Mouse (Mus musculus) NIH3T3 (cell line): ENCODE measurements around the gene Map4k2.

Source experiments
- DNase-seq: peaks from one replicate; pipeline ENCODE4 v3.0.0-alpha.2; 2012; ENCODE audit warnings: low read depth

The Map4k2 gene

DNA sequence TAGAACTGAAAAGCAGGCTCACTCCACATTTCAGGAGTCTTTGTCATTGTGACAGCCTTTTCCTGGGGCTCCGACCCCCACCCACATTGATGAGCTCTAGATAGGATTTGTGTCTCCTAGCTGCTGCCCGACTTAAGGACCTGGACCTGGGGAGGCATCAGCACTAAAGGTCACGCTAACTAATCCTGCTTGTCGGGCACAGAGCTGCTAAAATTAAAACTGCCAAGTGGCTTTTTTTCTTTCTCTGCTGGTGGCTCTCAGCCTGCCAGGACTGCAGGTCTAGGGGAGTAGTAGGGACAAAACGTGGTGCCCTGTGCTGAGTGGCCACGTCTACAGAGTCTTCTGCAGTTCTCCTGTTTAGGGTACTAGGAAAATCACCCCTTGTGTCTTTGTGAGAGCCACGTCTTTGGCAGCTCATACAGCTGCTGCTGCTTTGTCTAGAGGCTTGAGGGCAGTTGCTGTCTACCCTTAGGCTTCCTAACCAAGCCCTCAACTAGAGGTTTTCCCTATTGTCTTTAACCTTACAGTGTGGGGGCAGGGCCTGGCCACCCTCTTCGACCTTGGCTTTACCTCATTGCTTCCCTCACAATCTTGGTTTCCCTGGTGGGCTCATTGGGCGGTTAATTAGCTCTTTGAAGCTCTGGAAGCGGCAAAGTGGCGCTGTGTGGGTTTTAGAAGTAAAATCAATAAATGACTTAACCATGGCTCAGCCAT is 36.5 kb downstream of the Map4k2 start:
- DNase-seq, result no peak

DNA sequence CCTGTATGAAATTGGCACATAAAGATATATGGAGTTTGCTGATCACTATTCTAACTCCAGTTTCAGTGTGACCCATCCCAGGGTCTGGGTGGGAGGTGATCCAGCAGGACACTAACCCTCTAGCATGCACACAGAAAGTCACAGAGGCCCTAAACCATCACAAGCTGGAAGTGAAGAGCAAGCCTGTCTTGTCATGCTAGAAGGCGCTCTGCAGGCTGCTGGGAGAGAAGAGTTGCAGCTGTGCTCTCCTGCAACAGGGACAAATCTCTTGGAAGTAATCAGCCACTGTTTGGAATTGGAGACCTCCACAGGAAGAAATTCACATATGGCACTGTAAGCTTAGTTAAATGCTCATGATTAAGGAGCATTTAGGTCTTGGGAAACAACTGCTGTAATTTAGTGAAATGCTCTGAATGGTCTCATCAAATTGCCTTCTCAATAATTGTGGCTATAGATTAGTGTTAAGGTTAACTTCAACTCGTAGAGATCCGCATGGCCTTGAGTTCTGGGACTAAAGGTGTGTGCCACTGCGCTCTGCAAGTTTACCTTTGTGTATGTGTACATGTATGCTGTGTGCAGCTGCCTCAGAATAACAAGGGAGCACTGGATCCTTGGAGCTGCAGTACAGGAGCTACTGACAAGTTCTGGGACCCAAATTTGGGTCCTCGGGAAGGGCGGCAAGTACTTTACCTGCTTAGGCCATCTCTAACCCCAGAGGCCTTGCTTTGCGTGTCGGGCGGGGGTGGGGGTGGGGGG is 39.7 kb downstream of the Map4k2 start:
- no peak for DNase-seq

DNA sequence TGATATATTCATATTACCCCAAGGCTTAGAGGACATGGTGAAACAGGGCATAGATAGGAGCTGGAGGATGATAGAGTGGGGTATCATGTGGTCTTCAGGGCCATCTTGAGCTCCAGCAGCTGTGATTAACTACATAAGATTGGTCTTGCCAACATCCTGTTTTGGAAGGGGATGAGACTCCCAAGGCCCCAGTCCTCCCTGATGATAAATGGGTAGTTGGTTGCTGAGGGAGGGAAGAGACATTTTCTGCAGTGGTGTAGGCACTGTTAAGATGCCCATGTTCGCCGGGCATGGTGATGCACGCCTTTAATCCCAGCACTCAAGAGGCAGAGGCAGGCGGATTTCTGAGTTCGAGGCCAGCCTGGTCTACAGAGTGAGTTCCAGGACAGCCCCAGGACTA is 40.3 kb downstream of the Map4k2 start:
- no peak for DNase-seq

DNA sequence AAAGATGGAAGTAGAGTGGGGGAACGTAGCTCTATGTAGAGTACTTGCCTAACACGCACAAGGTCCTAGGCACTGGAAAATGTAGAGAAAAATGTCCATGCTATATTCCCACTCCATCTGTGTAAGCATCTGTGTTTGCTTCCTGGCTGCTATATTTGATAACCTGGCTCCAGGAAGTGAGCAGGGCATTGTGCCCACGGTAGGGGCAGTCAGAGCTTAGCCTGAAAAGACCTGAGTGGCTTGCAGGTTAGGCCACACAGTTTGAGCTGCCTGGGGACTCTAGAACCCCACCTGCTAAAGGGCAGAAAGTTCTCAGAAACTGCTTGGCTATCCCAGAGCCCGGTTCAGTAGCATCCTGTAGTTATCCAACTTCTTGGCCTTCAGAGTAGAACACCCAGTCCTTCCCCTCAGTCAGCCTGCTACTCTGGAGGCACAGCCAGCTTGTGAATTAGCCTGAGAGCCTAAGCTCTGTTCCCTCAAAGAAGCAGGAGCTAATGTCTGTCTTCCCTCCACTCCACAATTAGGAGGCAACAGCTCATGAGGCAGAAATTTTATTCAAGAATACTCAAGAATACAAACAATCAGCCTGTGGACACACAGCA is 41.5 kb downstream of the Map4k2 start:
- DNase-seq, result no peak

DNA sequence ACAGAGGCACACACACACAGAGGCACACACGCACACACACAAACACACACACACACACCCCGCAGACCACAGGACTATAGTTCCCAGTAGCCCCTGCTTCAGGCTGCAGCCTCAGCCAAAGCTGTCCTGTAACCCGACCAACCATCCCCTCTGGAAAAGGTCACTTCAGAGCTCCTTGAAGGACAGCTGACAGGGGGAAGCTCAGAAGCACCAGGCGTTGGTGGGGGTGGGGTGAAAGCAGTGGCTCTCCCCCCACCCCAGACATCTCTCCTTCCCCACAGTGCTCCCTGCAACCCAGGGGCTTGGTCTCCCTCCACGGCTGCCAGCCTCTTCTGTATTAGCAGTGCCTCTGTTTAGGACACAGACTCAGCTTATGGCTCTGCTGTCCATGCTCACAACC is 42.5 kb downstream of the Map4k2 start:
- no peak for DNase-seq

DNA sequence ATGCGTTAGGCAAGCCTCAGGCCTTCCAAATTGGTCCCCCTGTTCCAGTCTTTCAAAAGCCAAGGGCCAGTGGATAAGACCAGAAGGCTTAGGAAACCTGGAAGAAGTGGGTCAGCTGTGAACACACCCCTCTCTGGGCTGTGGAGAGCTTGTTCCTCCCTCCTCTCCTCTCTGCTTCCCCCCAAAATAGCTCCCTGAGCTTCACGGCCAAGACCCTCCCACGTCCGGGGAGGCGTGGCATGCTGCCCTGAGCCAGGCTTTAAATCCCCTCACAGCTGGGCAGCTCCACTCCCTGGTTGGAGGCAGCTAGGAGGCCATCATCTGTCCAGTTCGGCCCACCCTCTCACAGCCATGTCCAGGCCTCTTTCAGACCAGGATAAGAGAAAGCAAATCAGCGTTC is 43.2 kb downstream of the Map4k2 start, which contains the start of gene Pygm:
Gene Pygm (plus strand): TSS at position 272 of the 400 bp plus-strand sequence.
- DNase-seq, result no peak

DNA sequence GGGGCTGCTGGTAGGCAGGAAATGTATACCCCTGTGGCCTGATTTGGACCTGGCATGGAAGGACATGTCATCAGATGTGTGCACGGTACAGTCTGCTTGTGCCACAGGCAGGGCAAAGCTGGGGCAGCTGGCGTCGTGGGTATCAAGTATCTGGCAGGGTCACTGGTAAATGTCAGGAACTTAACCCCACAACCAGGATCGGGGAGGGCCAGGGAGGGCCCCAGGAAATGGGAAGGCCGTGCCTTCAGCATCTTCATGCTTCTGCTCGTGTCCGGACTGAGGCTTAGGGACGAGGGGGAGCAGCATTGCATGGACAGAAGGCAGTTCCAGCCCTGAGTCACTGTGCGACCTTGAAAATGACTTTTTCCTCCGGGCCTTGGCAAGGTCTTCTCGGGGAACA is 44.0 kb downstream of the Map4k2 start:
- DNase-seq, result no peak

DNA sequence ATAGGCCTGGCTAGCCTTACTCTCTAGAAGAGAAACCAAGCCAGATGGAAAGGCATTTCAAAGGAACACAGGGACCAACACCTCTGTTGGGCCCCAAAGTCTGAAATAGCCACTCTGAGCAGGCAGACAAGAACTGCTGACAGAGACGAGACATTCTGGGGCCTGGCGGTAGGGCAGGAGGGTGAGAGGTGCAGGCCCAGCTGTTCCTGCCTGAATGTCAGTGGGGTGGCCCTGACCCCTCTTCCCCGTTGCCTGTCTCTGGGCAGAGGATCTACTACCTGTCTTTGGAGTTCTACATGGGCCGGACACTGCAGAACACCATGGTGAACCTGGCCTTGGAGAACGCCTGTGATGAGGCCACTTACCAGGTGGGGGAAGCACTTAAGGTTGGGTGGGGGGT is 44.5 kb downstream of the Map4k2 start:
- no peak for DNase-seq

DNA sequence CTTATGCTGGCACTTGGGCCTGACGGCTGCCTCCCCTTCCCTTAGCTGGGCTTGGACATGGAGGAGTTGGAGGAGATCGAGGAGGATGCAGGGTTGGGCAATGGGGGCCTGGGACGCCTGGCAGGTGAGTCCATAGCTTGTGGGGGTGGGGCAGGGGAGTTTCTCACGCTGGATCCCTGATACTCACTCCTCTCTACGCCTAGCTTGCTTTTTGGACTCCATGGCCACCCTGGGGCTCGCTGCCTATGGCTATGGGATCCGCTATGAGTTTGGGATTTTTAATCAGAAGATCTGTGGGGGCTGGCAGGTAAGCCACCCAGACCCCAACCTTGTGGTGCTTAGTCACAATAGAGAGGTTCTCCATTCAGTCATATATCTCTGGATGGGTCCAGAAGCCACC is 44.9 kb downstream of the Map4k2 start:
- no peak for DNase-seq

DNA sequence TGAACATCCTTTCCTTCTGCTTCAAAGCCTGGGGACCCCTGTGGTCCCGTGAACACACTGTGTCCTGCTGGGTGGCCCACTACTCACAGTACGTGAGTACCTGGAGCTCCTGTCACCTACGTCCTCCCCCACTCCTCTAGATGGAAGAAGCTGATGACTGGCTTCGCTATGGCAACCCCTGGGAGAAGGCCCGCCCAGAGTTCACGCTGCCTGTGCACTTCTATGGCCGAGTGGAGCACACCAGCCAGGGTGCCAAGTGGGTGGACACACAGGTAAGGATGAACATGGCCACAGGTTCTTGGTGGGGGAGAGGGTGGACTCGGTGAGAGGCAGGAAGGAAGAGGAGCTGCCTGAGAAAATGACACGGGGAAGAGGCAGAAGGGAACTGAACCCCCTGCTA is 45.3 kb downstream of the Map4k2 start:
- DNase-seq, result no peak

DNA sequence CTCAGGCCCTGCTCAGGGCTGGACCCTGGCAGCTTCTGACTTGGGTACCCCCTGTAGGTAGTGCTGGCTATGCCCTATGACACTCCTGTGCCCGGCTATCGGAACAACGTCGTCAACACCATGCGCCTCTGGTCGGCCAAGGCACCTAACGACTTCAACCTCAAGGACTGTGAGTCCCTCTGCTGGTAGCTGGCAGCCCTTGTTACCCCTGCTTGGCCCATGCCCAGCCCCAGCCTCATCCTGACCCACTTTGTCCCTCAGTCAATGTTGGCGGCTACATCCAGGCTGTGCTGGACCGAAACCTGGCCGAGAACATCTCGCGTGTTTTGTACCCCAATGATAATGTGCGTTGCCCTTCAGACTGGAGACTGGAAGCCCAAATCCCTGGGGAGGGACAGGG is 47.1 kb downstream of the Map4k2 start:
- no peak for DNase-seq

DNA sequence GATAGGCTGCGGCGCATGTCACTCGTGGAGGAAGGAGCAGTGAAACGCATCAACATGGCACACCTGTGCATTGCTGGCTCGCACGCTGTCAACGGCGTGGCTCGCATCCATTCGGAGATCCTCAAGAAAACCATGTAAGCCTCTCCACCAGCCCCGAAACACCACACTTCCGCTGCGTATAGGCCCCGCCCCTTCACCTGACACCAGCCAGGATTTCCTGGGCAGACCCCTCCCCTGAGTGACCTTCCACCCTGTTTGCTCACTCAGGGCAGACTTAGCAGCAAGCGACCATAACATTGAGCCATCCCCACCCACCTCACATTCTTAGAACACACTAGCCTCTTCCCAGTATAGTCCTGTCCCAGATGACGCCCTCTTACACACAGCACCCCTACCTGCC is 48.9 kb downstream of the Map4k2 start:
- no peak for DNase-seq

DNA sequence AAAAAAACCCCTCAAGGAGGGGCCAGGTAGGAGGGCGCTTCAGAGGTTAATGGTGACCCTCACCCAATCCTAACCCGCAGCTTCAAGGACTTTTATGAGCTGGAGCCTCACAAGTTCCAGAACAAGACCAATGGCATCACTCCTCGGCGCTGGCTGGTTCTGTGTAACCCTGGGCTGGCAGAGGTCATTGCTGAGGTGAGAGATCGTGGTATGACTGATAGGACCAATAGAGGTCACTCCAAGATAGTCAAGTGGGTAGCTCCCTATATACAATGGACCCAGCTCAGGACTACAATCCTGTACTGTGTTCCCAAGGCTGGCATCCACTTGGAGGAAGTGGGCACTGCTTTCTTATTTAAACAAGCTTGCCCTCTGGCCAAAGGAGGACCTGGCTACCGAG is 49.3 kb downstream of the Map4k2 start:
- DNase-seq, result no peak

DNA sequence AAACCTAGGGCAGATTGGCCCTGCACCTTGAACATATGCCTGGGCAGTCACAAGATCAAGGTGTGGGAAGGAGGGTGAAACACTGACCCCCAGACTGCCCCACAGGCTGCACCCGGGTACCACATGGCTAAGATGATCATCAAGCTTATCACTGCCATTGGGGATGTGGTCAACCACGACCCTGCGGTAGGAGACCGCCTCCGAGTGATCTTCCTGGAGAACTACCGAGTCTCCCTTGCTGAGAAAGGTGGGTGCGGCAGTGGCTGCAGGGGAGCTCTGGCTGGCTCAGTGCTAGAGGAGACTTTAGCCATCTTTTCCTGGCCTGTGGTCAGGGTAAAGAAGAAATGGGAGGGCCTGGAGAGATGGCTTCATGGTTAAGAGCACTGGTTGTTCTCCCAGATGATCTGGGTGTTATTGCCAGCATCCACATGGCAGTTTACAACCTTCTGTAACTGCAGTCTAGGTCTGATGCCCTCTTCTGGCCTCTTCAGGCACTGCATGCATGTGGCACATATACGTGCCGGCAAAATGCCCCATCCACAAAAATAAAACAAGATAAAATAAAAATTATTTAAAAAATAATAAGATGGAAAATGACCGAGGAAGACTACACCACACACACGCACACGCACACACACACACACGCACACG is 51.9 kb downstream of the Map4k2 start:
- no peak for DNase-seq

DNA sequence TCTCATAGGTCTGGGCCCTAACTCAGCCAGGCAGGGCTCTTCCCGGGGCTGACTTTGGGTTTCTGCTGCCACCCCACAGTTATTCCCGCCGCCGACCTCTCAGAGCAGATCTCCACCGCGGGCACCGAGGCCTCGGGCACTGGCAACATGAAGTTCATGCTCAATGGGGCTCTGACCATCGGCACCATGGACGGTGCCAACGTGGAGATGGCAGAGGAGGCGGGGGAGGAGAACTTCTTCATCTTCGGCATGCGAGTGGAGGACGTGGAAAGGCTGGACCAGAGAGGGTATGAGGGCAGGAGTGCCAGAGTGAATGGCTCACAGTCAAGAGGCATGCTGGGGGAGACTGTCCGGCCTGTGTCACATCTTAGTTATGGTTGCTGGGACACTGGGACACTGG is 52.7 kb downstream of the Map4k2 start:
- no peak for DNase-seq

DNA sequence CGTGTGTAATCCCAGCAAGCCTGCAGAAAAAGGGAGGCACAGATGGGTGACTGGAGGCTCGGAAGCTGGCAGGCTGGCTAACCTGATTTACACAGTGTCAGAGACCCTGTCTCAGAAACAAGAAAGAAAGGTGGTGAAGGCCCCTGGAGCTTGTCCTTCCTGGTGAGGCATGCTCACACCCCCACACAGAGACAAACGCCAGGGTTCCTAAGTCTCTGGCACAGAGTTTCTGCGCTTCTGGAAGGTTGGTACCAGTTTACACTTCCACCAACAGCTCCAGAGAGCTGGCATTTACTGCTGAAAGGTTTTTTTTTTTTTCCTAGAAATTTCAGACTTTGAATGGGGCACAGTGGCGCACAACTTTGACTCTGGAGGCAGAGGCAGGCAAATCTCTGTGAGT is 55.3 kb downstream of the Map4k2 start:
- DNase-seq, result no peak

DNA sequence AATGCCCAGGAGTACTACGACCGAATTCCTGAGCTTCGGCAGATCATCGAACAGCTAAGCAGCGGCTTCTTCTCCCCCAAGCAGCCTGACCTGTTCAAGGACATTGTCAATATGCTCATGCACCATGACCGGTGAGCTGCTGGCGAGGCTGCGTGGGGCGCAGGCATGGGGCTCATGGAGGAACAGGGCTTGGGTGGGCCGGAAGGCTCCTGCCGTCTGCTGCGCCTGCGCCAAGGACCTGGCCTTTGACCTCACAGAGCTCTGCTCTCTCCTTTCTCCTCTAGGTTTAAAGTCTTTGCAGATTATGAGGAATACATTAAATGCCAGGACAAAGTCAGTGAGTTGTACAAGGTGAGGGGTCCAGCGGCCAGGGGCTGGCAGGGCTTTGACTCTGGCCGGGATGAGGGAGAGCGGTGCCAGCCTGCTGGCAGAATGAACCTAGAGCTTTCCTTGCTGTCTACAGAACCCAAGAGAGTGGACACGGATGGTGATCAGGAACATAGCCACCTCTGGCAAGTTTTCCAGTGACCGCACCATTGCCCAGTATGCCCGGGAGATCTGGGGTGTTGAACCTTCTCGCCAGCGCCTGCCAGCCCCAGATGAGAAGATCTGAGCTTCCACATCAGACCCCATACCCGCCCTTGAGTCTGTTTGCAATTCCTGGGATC is 56.8 kb downstream of the Map4k2 start:
- DNase-seq, result no peak

DNA sequence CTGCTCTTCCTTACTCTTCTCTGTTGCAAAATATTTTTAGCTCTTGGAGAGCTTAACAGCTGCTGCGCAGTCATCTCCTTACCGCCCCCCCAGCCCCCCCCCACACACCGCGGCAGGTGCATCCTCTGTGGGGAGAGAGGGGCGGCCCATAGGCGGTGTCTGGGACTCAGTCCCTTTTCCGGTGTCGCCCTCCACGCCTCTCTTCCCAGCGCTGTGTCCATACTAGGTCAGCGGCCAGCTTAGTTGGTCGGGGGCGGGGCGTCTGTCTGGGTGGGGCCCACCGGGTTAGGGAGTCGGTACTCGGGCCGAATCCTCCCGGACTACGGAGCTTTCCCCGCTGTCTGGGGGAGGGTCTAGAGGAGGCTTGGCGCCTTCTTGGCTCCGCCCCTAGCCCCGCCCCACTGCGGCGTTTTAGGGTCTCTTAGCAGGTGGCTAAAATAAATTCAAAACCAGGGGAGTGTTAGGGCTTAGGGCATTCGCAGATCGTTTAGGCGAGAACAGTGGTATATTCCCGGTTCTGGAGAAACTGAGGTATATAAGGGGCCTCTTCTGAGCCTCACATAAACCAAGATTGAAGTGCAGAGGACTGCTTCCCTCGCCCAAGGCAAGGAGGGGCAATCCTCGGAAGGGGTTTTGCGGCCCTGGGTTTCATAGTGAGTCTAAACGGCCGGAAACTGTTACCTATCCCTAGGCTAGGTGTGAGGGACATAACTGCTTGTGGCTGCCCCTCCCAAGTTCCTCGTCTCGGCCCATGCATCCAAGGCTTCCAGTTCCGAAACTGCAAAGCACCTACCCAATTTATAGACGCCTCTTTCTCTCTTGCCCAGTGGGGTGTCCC is 57.7 kb downstream of the Map4k2 start:
- DNase-seq, result no peak

DNA sequence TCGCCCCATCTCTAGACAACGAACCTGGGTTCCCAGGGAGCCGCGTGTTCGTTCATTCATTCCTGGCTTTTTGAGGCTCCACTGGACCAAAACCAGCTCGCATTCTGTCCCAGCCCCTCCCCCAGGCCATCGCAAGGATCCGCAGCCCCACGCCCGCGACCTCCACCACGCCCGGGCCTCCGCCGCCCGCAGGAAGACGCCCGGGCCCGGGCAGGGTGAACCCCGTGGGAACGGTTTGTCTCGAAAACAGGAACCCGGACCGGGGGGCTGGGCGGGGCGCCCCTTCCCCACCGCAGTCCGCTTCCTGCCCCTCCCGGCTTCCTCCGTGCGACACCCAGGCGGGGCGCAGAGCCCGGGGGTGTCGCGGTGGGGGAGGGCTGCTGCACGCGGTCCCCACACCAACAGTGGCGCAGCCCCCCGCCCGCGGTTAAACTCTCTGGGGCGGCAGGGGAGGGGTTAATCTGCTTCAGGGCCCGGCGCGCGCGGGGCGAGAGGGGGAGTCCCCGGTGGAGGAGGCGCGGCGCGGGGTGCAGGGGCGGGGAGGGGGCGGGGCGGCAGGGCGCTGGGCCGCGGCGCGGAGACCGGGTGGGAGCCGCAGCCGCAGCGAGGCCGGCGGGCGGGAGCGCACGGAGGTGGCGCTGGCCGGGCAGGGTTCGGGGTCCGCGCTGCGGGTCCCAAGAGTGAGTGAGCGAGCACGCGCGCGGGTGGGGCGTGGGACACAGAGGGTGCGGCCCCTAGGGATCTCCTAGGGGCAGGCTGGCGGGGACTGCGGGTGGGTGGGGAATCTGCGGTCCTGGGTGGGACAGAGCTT is 58.6 kb downstream of the Map4k2 start, which contains the start of gene Rasgrp2:
Gene Rasgrp2 (plus strand): TSS at position 56 of the 811 bp plus-strand sequence.
- no peak for DNase-seq
